Mouse (Mus musculus): ENCODE measurements at regions not wholly inside any gene's neighbourhood (a gene's known extent, or its start where the extent isn't known, plus 50 kb on each side); places are given as distances from the start of the nearest gene placed in this dataset.
A peak's percentile ranks its signal among the peaks of the same experiment; 100 is the strongest.

GRCm38 (mm10) chrX:68954687-68955086 is 61.8 kb upstream of the Gm6812 start:
- intact Hi-C loops (cut with DNase I): loop anchor here (5.0 kb wide), 1 partner anchor 1208 kb away; no protein-coding TSS in a partner anchor
- DNase-seq: peak; percentile 6

GRCm38 (mm10) chrX:68953298-68953697 is 60.4 kb upstream of the Gm6812 start:
- DNase-seq: peak; percentile 3
- intact Hi-C loops (cut with DNase I): loop anchor here (5.0 kb wide), 1 partner anchor 1209 kb away; no protein-coding TSS in a partner anchor

GRCm38 (mm10) chrX:68950730-68951129 is 57.9 kb upstream of the Gm6812 start:
- intact Hi-C loops (cut with DNase I): loop anchor here (5.0 kb wide), 1 partner anchor 1212 kb away; no protein-coding TSS in a partner anchor
- no peak for DNase-seq

- no peak for DNase-seq
Observed at GRCm38 (mm10) chrX:68945741-68946140, 52.9 kb upstream of the Gm6812 start.

More at GRCm38 (mm10) chrX:68945741-68946140, 52.9 kb upstream of the Gm6812 start:
- intact Hi-C loops (cut with DNase I): loop anchor here (5.0 kb wide), 1 partner anchor 1387 kb away; no protein-coding TSS in a partner anchor

Data from left cerebral cortex, postnatal 4 days (tissue).